ENCODE assay signal across 8 mouse cellular contexts in genomic region chr13:64248775-64249524, GRCm38 (mm10). TPM values are rescaled to one million over a fixed set of nuclear protein-coding genes. Genes with fewer than 3 reads are reported as not detected.
DNase-seq lines count a peak whose midpoint lies in the region; ATAC-seq and TF ChIP-seq lines count a peak whose summit lies in the region.

No protein-coding gene starts in this region.

- H3K9ac ChIP-seq in forebrain, embryonic 16.5 days (replicated peaks; ENCODE audit: low read depth, low read length), result peak overlapping the region; percentile 54
- peak overlapping the region; percentile 56 for H3K9ac ChIP-seq in lung, embryonic 15.5 days

- WGBS in forebrain, embryonic 16.5 days, result 9% methylated on average over 22 of the region's 22 CpGs
- 7% methylated on average over 22 of the region's 22 CpGs for WGBS in lung, embryonic 15.5 days
- 10% methylated on average over 22 of the region's 22 CpGs for WGBS in olfactory bulb, adult 2 months
- WGBS in thymus, adult 2 months, result 8% methylated on average over 22 of the region's 22 CpGs

- H3K27me3 ChIP-seq in G1E (ENCODE audit: insufficient read depth, low read length), result peaks cover 3% of the 10 kb centered on the region; the same call in 1 of the 2 replicates
- no peaks in the 10 kb centered on the region for H3K27me3 ChIP-seq in forebrain, embryonic 16.5 days (replicated peaks; ENCODE audit: control insufficient read depth, insufficient read depth, low read length)
- H3K27me3 ChIP-seq in lung, embryonic 15.5 days, result no peaks in the 10 kb centered on the region
- H3K27me3 ChIP-seq in thymus, adult 2 months (ENCODE audit: control insufficient read depth, insufficient read depth, low read length), result no peaks in the 10 kb centered on the region

- no peaks in the 10 kb centered on the region for H3K36me3 ChIP-seq in G1E (replicated peaks)
- no peaks in the 10 kb centered on the region for H3K36me3 ChIP-seq in forebrain, embryonic 16.5 days (ENCODE audit: control insufficient read depth, insufficient read depth)
- H3K36me3 ChIP-seq in lung, embryonic 15.5 days, result no peaks in the 10 kb centered on the region
- H3K36me3 ChIP-seq in thymus, adult 2 months (ENCODE audit: control insufficient read depth, insufficient read depth, low read length), result no peaks in the 10 kb centered on the region

- TF ChIP-seq CTCF in G1E (IDR thresholded peaks at IDR 0.05; ENCODE audit: low read depth, low read length), result peak; percentile 73
- peak; percentile 89 for TF ChIP-seq CTCF in olfactory bulb, adult 2 months (IDR thresholded peaks at IDR 0.05; ENCODE audit: insufficient read depth, low read depth, low read length)
- peak; percentile 97 for TF ChIP-seq CTCF in thymus, adult 2 months (IDR thresholded peaks at IDR 0.05; ENCODE audit: borderline replicate concordance, control insufficient read depth, extremely low read depth, insufficient read depth, low read length, poor library complexity)

- H3K4me2 ChIP-seq in forebrain, embryonic 16.5 days (ENCODE audit: low read length), result peak overlapping the region; percentile 95
- H3K4me2 ChIP-seq in lung, embryonic 15.5 days, result peak overlapping the region; percentile 85

- no peaks in the 10 kb centered on the region for H3K9me3 ChIP-seq in G1E (replicated peaks)
- no peaks in the 10 kb centered on the region for H3K9me3 ChIP-seq in forebrain, embryonic 16.5 days (ENCODE audit: control insufficient read depth, low read length)
- no peaks in the 10 kb centered on the region for H3K9me3 ChIP-seq in lung, embryonic 15.5 days

- intact Hi-C loops in heart, postnatal 36 days (cut with DNase I), result loop anchor here (1.0 to 5.0 kb wide), 4 partner anchors 57 to 190 kb away; partner anchors contain the start of gene Ctsl

- ATAC-seq in G1E (ENCODE audit: extremely low read depth, insufficient number of reproducible peaks, low FRiP score, poor library complexity, severe bottlenecking), result peak; percentile 74
- peak; percentile 73 for ATAC-seq in forebrain, embryonic 16.5 days
- peak; percentile 80 for ATAC-seq in lung, embryonic 15.5 days (ENCODE audit: borderline replicate concordance, extremely low read depth, low FRiP score, low TSS enrichment)

- no peak overlapping the region for H3K27ac ChIP-seq in forebrain, embryonic 16.5 days (ENCODE audit: low read length)
- H3K27ac ChIP-seq in lung, embryonic 15.5 days, result no peak overlapping the region
- H3K27ac ChIP-seq in olfactory bulb, adult 2 months (ENCODE audit: insufficient read depth, low read depth, low read length), result no peak overlapping the region
- 0 out of 2 replicates have a peak overlapping the region, but pooled peaks have one; percentile 6 for H3K27ac ChIP-seq in thymus, adult 2 months (ENCODE audit: control insufficient read depth, insufficient read depth, low read length)

- H3K4me1 ChIP-seq in G1E (ENCODE audit: insufficient read depth, low read depth, low read length), result peaks cover 25% of the 10 kb centered on the region
- peaks cover 9% of the 10 kb centered on the region for H3K4me1 ChIP-seq in forebrain, embryonic 16.5 days (replicated peaks; ENCODE audit: control insufficient read depth, insufficient read depth, low read length)
- 0 out of 2 replicates have a peak, but pooled peaks cover 9% of the 10 kb centered on the region for H3K4me1 ChIP-seq in lung, embryonic 15.5 days
- peaks cover 8% of the 10 kb centered on the region for H3K4me1 ChIP-seq in olfactory bulb, adult 2 months (ENCODE audit: control insufficient read depth, insufficient read depth, low read length)
- H3K4me1 ChIP-seq in thymus, adult 2 months (replicated peaks; ENCODE audit: control insufficient read depth, insufficient read depth, low read length), result peaks cover 13% of the 10 kb centered on the region

- TF ChIP-seq POLR2A in olfactory bulb, adult 2 months (IDR thresholded peaks at IDR 0.05; ENCODE audit: insufficient read depth, low read depth, low read length), result no peak
- no peak for TF ChIP-seq POLR2A in thymus, adult 2 months (IDR thresholded peaks at IDR 0.05; ENCODE audit: control insufficient read depth, extremely low read depth, insufficient read depth, low read length, poor library complexity)

- peak; percentile 68 for DNase-seq in G1E (ENCODE audit: low spot score)
- DNase-seq in cerebellum, adult 18-20 months, result peak; percentile 85 to 91
- peak; percentile 92 to 94 for DNase-seq in heart, postnatal 36 days
- DNase-seq in layer of hippocampus, adult 8-10 months (ENCODE audit: low spot score in 2 of 2), result peak; percentile 51 to 78
- peak; percentile 96 for DNase-seq in thymus, adult 2 months

- H3K4me3 ChIP-seq in G1E (ENCODE audit: low read depth, low read length), result peak overlapping the region; percentile 70
- peak overlapping the region; percentile 48 for H3K4me3 ChIP-seq in forebrain, embryonic 16.5 days (replicated peaks; ENCODE audit: low read length)
- peak overlapping the region; percentile 59 for H3K4me3 ChIP-seq in lung, embryonic 15.5 days
- H3K4me3 ChIP-seq in olfactory bulb, adult 2 months (ENCODE audit: insufficient read depth, low read depth, low read length), result peak overlapping the region; percentile 42
- peak overlapping the region; percentile 65 for H3K4me3 ChIP-seq in thymus, adult 2 months (ENCODE audit: control insufficient read depth, insufficient read depth, low read length)

RNA-seq across cellular contexts. Expression of gene Cdc14b, which starts 26.1 kb away (rescaled TPM):
- total RNA-seq in G1E (2014; fragmentation: Nextera tagmentation), result 1.9 and 4.1 TPM in 2 replicates
- 2.0 and 2.3 TPM in 2 replicates for total RNA-seq in G1E (2017)
- polyA plus RNA-seq in G1E (2012), result 0.09 and 0.13 TPM in 2 replicates
- 1.7 and 2.9 TPM in 2 replicates for polyA plus RNA-seq in forebrain, embryonic 16.5 days (2015; fragmentation: Nextera tagmentation; extraction: Ambion mirVana)
- total RNA-seq in heart, postnatal 36 days (2021), result 1 to 10 TPM; 8.2 to 9.0 TPM
- total RNA-seq in layer of hippocampus, adult 8-10 months (2022), result 10 to 100 TPM; 10.9 to 15.5 (median 13.2) TPM
- polyA plus RNA-seq in lung, embryonic 15.5 days (2015; fragmentation: Nextera tagmentation; extraction: Ambion mirVana), result 12.4 and 13.5 TPM in 2 replicates
- not detected in 2 replicates for polyA plus RNA-seq in olfactory bulb, adult 2 months (2012; ENCODE audit: insufficient read depth, insufficient read length, low replicate concordance, missing spikeins)
- 3.2 and 4.7 TPM in 2 replicates for polyA plus RNA-seq in thymus, adult 2 months (2012; rRNA removed)
